11 mouse cellular contexts compared by ENCODE assay signal in genomic region chr10:27387531-27387930, GRCm38 (mm10).
DNase-seq lines count a peak whose midpoint lies in the region; ATAC-seq and TF ChIP-seq lines count a peak whose summit lies in the region.
"Had no signal": no experiment of that assay in that cellular context is flagged by ENCODE, and none has a peak within 500 bp of the region (broad histone marks: within the 10 kb centered on the region; RNA-seq: fewer than 3 reads in every experiment).

No protein-coding gene starts in this region.

- peak; percentile 57 to 78 for DNase-seq in heart, adult 18-20 months
- no peak for DNase-seq in heart, postnatal 10 days
- no peak for DNase-seq in lung, adult 2 months
- DNase-seq in kidney, adult 2 months, result peak; percentile 92
- DNase-seq in lung, postnatal 36 days, result peak; percentile 23
- no peak for DNase-seq in midbrain, embryonic 11.5 days (ENCODE audit: low spot score, missing footprints)
- DNase-seq: right cerebral cortex, postnatal 25 days had no signal

- H3K36me3 ChIP-seq in lung, embryonic 16.5 days (ENCODE audit: control insufficient read depth, insufficient read depth, low read length), result no peaks in the 10 kb centered on the region
- H3K36me3 ChIP-seq in kidney, adult 2 months (ENCODE audit: control insufficient read depth, insufficient read depth, low read length), result no peaks in the 10 kb centered on the region
- no peaks in the 10 kb centered on the region for H3K36me3 ChIP-seq in midbrain, embryonic 11.5 days (ENCODE audit: control insufficient read depth, insufficient read depth, low read length)
- H3K36me3 ChIP-seq: lung, embryonic 15.5 days had no signal

- H3K4me1 ChIP-seq in lung, embryonic 16.5 days (replicated peaks; ENCODE audit: control insufficient read depth, insufficient read depth, low read length), result 0 out of 2 replicates have a peak, but pooled peaks cover 2% of the 10 kb centered on the region
- H3K4me1 ChIP-seq in lung, adult 2 months (ENCODE audit: control insufficient read depth, insufficient read depth, low read length), result no peaks in the 10 kb centered on the region; the same call in 1 of the 2 replicates
- peaks cover 14% of the 10 kb centered on the region for H3K4me1 ChIP-seq in kidney, adult 2 months (ENCODE audit: control insufficient read depth, insufficient read depth, low read length)
- H3K4me1 ChIP-seq in midbrain, embryonic 11.5 days (ENCODE audit: control insufficient read depth, insufficient read depth, low read length), result no peaks in the 10 kb centered on the region
- H3K4me1 ChIP-seq: lung, embryonic 15.5 days had no signal

- no peak overlapping the region for H3K27ac ChIP-seq in lung, embryonic 16.5 days (ENCODE audit: low read length)
- no peak overlapping the region for H3K27ac ChIP-seq in kidney, adult 2 months (ENCODE audit: insufficient read depth, low read depth, low read length)
- no peak overlapping the region for H3K27ac ChIP-seq in midbrain, embryonic 11.5 days (ENCODE audit: low read depth, low read length)
- H3K27ac ChIP-seq: lung, embryonic 15.5 days had no signal

- no peak overlapping the region for H3K9ac ChIP-seq in lung, embryonic 16.5 days (ENCODE audit: low read length)
- no peak overlapping the region for H3K9ac ChIP-seq in midbrain, embryonic 11.5 days (ENCODE audit: low read length)
- H3K9ac ChIP-seq: lung, embryonic 15.5 days had no signal

- no peaks in the 10 kb centered on the region for H3K9me3 ChIP-seq in lung, embryonic 16.5 days (ENCODE audit: control insufficient read depth, low read length)
- no peaks in the 10 kb centered on the region for H3K9me3 ChIP-seq in midbrain, embryonic 11.5 days (ENCODE audit: control insufficient read depth, low read length)
- H3K9me3 ChIP-seq: lung, embryonic 15.5 days had no signal

- 13% methylated on average over 1 of the region's 1 CpGs for WGBS in lung, embryonic 16.5 days
- WGBS in lung, adult 2 months, result 13% methylated on average over 1 of the region's 1 CpGs
- WGBS in kidney, adult 2 months, result 4% methylated on average over 1 of the region's 1 CpGs
- WGBS in midbrain, embryonic 11.5 days, result 92% methylated on average over 1 of the region's 1 CpGs

- no peak for TF ChIP-seq POLR2A in lung, adult 2 months (IDR thresholded peaks at IDR 0.05; ENCODE audit: borderline replicate concordance, extremely low read depth, low read depth, low read length)
- TF ChIP-seq POLR2A in kidney, adult 2 months (IDR thresholded peaks at IDR 0.05; ENCODE audit: low read depth, low read length), result no peak

- intact Hi-C loops in heart, postnatal 10 days (cut with DNase I), result no loop called here

- TF ChIP-seq CTCF in lung, adult 2 months (IDR thresholded peaks at IDR 0.05; ENCODE audit: insufficient read depth, low read length), result no peak
- no peak for TF ChIP-seq CTCF in kidney, adult 2 months (conservative IDR thresholded peaks at IDR 0.05; ENCODE audit: insufficient read depth, insufficient read length, low read depth, low read length)

- peak; percentile 38; the same call in 1 of the 2 replicates for ATAC-seq in lung, embryonic 16.5 days (ENCODE audit: low read depth)
- ATAC-seq in monocyte, adult 5-6 weeks (replicated peaks; ENCODE audit: insufficient number of reproducible peaks, low FRiP score, low TSS enrichment, poor library complexity, severe bottlenecking), result no peak
- no peak for ATAC-seq in midbrain, embryonic 11.5 days (ENCODE audit: low FRiP score)
- ATAC-seq: forebrain, embryonic 14.5 days had no signal

- no peak overlapping the region for H3K4me3 ChIP-seq in lung, embryonic 16.5 days (ENCODE audit: low read length)
- H3K4me3 ChIP-seq in lung, adult 2 months (replicated peaks; ENCODE audit: extremely low read depth, low read depth, low read length), result no peak overlapping the region
- no peak overlapping the region for H3K4me3 ChIP-seq in kidney, adult 2 months (ENCODE audit: insufficient read depth, low read depth, low read length)
- H3K4me3 ChIP-seq in midbrain, embryonic 11.5 days (ENCODE audit: low read depth, low read length), result no peak overlapping the region
- H3K4me3 ChIP-seq: lung, embryonic 15.5 days had no signal

- H3K27me3 ChIP-seq in lung, embryonic 16.5 days (ENCODE audit: control insufficient read depth, insufficient read depth, low read depth, low read length), result no peaks in the 10 kb centered on the region
- no peaks in the 10 kb centered on the region for H3K27me3 ChIP-seq in kidney, adult 2 months (replicated peaks; ENCODE audit: control insufficient read depth, insufficient read depth, low read length)
- H3K27me3 ChIP-seq in midbrain, embryonic 11.5 days (ENCODE audit: control insufficient read depth, insufficient read depth, low read length), result no peaks in the 10 kb centered on the region
- H3K27me3 ChIP-seq: lung, embryonic 15.5 days had no signal

- H3K4me2 ChIP-seq in lung, embryonic 16.5 days (ENCODE audit: low read depth, low read length), result no peak overlapping the region
- H3K4me2 ChIP-seq in midbrain, embryonic 11.5 days, result no peak overlapping the region
- H3K4me2 ChIP-seq: lung, embryonic 15.5 days had no signal

Comparison
In these comparisons a context has a peak if more than half of its experiments do, and no peak if none do; other contexts are left out.
1. DNase-seq: peak in heart, adult 18-20 months (2 of 2), kidney, adult 2 months (single experiment) and lung, postnatal 36 days (single experiment); none in heart, postnatal 10 days (0 of 2), lung, adult 2 months (single experiment) and midbrain, embryonic 11.5 days (single experiment).